Mouse (Mus musculus): ENCODE measurements around the gene Zfp280b.

DNA sequence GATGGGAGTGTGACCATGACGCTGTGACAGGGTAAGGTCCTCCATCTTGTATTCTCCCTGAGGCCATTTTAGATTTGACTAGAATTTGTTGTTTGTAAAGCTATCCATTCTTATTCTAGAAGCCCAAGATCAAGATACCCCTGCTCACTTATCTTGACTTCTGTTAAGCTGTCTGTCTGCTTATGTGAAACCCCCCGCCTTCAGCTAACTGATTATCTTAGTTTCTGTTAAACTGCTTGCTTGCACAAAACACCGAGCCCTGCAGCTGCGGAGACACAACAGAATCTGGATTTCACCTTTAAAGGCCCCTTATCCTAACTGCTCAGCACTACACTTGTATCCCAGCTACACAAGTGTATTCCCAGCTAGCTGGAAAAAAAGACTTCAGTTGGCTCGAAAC, 4.5 kb downstream of the Zfp280b start:
- TF ChIP-seq CTCF (IDR thresholded peaks at IDR 0.05; ENCODE audit: low read depth, low read length), result no peak
- no peak for TF ChIP-seq POLR2A (IDR thresholded peaks at IDR 0.05; ENCODE audit: extremely low read depth, insufficient read depth, low read length)
